Mouse (Mus musculus): ENCODE data around the gene Igf1r.

GRCm38 (mm10) chr7:67983451-67983850, 30.8 kb downstream of the Igf1r start:
- TF ChIP-seq CTCF (IDR thresholded peaks at IDR 0.05; ENCODE audit: extremely low read depth, insufficient read length, insufficient replicate concordance, low read depth, low read length): no peak
- TF ChIP-seq POLR2A (IDR thresholded peaks at IDR 0.05; ENCODE audit: low read depth, low read length): no peak

All from small intestine, adult 2 months (tissue).